Mouse (Mus musculus): ENCODE measurements at regions not wholly inside any gene's neighbourhood (a gene's known extent, or its start where the extent isn't known, plus 50 kb on each side); places are given as distances from the start of the nearest gene placed in this dataset.

DNA sequence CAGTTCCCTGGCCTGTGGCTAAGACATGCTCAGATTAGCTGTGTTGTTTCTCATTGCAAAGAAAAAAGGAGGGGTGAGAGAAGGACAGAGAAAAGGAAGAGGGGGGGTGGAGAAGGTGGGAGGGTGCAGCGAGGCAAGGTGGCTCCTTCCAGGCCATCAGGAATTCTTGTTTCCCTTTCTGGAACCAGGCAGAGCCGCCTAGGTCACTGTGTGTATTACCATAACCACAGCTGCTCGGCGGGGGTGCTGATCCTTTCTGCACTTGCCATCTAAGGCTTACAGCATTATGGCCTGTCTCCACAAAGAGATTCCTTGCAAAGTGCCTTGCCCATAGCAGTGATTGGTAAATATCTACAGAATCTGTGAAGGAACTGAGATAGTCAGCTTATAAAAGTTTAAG, 493.1 kb upstream of the Cdh4 start:
- no peak for DNase-seq

DNA sequence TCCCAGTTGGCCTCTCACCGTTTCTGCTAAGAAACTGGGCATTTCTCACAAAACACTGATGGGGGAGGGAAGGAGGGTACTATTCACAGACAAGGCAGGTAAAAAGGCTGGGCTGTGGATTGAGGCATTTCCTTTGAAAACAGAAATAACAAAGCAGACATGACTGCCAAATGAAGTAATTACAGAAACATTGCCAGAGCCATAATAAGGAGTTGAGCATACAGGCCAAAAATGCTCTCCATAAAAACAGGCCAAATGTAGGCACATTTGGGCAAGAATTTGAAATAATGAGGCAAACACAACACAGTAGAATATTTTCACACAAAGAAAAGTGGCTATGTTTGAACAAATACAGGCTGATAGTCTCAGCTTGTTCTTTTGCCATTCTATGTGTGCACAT, 491.9 kb upstream of the Cdh4 start:
- no peak for DNase-seq

DNA sequence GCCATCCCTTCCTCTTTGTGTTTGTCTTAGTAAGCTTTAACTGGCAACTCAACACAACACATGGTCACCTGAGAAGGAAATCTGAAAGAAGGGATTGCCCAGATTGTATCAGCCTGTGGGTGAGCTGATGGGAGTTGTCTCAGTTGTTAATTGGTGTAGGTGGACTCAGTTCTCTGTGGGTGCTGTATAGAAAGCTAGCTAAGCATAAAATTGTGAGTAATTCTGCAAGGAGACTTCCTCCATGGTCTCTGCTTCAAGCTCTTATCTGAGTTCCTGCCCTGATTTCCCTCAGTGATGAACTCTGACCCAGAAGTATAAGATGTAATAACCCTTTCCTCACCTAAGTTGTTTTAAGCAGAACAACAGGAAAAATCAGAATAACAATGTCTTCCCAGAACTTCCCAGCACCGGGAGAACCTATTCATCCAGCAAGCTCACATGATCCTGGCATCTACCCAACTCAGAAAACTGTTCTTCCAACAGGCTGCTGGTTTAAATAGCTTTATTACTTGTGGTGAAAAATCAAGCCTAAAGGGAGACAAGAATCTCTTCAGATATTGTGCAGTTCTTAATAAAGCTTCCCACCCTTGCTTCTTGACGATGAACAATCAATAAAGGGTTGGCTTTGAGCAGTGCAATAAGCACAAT, 487.7 kb upstream of the Cdh4 start:
- DNase-seq = no peak

GRCm38 (mm10) chr2:178958829-178959228, 483.4 kb upstream of the Cdh4 start:
- no peak for DNase-seq

DNA sequence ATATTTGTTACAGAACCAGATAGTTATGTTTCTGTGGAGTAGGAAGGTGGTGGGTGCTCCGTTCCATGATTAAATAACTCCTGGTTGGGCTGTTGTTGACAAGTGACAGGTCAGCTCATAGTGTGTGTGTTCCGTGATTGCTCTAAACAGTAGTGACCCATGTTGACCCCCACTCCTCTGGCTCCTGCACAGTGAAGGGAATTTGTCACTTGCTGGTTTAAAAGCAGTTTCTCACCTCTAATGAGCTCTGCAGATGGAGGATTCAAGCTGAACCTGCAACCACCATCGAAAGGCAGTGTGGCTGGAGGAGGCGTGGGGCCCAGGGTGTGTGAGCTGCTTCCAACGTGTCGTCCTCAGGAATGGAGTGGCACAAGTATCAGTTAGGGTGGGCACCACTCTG, 482.6 kb upstream of the Cdh4 start:
- DNase-seq = no peak

DNA sequence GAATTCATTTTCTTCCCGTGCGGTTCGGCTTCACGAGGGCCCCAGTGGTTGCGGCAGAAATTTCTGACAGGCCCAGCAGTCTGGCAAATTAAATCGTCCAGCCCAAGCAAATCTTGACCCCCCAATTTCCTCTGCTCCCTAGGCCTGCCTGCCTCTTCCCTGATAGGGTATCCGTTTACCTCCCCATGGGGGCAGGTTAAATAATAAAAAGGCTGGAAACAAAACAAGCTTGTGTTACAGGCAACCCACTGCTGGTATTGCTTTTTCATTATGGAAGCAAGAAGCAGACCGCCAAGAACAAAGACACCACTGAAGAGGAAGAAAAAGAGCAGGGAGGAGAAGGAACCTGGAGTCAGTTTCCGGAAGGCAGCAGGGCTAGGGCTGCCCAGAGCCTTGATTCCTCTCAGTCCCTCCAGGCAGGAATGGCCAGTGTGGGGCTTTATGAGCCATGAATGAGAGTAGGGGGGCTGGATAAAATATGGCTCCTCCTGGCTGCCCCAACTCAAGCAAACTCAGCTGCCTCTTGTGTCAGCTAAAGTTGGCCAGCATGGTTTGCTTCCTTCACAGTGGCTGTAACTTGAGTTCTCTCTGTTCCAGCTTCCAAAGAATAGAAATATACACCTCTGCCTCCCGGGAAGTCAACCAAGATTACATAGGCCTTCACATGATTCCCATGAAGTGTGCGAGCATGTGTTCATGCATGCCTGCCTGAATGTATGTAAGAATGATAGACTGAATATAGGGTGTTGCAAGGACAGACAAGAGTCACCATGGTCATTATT, 474.5 kb upstream of the Cdh4 start:
- DNase-seq = no peak

GRCm38 (mm10) chr2:178969732-178970131, 472.5 kb upstream of the Cdh4 start:
- DNase-seq = no peak

GRCm38 (mm10) chr2:178975366-178975765, 466.9 kb upstream of the Cdh4 start:
- no peak for DNase-seq

DNA sequence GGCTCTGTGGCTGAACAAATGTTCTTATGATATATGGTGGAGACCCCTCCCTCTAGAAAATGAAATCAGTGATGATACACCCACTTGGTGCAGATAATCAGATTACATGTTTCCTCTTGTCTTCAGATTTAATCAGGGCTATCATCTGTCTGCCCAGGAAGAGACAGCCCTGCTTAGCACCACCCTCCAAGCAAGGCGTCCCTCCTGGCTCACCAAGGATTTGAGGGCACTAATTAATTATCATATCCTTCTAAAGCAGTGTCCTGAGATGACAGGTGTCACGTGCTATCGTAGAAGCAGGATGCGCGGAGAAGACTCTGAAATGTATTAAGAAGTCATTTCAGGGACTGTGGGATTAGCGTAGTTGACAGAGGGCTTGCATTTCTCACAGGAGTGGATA, 466.2 kb upstream of the Cdh4 start:
- DNase-seq = no peak

- DNase-seq = no peak
These were observed 465.7 kb upstream of the Cdh4 start for GRCm38 (mm10) chr2:178976495-178976894.

GRCm38 (mm10) chr2:178979451-178979850, 462.8 kb upstream of the Cdh4 start:
- no peak for DNase-seq

- no peak for DNase-seq
These were observed 460.3 kb upstream of the Cdh4 start for GRCm38 (mm10) chr2:178981736-178982502.

DNA sequence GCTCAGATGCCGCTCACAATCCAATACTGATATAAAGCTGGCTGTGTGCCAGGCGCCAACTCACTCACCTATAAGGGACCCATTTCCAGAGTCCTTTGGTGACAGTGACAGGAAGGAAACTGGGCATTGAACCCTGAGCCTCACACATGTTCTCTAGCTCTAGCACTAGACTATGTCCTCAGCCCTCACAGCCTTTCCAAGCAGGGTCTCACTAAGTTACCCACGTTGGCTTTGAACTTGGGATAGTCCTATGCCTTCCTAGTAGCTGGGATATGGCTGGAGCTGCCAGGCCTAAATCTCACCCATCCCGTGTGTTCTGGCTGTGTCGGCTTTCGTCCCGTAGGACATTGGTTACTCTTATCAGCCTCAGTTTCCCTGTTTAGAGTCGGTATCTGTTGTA, 458.4 kb upstream of the Cdh4 start:
- no peak for DNase-seq

DNA sequence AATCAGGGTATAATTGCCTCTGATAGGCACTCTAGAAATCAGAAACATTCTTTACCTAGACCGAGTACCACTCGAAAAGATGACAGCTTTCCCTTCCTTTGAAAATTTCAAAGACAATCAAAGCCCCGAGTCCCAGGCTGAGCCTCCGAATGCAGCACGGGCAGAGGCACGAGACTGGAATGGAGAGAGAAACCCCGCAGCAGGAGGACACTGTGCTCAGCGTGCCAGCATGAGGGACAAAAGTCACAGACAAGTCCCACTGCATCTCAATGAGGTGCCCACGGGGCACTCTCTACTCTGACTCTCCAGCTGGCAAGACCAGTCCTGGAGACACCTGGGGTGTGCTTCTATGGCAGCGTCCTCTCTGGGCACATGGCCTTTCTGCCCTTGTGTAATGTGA, 454.3 kb upstream of the Cdh4 start:
- no peak for DNase-seq

- DNase-seq = no peak
These were observed 452.9 kb upstream of the Cdh4 start for GRCm38 (mm10) chr2:178989291-178989690.

DNA sequence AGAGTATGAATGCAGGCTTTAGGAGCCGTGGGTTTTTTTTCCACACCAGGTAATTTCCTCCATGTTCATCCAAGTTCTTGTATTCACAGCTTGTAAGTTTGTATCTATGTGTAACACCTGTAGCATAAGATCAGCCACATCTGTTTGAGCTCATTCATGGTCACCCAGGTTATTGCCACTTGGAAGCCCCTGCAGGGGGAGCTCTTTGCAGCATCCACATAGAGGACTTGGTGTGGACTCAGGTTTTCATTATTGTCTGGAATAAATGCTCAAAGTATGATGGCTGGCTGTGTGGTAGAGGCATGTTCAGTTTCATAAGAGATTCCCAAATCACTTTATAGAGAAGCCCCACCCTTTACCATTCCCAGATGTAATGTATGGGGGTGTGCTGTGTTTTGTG, 452.4 kb upstream of the Cdh4 start:
- DNase-seq = no peak

DNA sequence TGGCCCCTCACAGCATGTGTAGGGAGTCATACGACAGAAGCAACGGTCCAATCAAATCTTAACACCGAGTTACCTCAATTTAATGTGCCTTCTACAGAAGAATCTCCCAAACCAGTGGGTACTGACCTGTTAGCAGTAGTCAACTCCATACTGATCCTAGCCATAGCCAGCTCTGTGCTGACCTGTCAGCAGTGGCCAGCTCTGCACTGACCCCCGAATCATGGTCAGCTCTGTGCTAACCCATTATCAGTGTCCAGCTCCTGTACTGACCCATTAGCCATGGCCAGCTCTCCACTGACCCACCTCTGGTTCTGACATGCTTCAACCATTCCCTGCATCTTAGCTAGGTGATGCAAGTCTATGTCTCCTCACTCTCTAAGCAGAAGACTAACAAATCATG, 451.3 kb upstream of the Cdh4 start:
- DNase-seq = no peak

DNA sequence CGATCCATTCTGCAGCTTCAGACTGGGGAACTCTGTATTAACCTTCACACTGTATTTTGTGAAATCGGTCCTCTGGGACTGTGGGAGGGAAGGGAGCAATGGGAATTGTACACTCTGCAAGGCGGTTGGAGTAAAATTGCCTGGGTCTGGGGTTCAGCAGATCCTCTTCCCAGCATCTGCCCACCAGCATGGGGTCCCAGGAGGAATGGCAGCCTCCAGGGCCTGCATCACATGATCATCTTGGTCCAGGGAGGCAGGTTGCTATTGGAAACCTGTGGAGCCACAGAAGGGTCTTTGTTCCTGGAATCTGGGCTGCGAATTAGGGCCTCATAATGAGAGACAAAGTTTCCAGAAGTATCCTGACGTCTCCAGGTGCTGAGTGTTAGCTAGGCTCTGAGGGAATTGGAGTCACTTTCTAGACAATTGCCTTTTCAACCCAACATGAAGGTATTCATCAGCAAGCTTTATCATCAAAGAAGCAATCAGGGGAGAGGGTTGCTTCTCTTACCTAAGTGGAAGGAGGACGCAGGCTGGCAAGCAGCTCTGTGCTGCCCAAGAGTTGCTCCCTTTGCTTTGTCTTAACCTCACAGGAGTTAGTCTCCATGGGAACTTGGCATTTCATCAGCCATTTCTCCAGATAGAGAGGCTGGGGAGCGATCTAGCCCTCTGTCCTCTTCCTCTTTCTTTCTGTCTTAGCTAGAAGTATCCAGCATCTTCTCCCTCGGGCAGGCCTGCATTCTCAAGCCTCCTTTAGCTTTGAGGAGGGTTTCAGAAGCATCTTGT, 449.7 kb upstream of the Cdh4 start:
- no peak for DNase-seq

GRCm38 (mm10) chr2:178997921-178998320, 444.3 kb upstream of the Cdh4 start:
- DNase-seq = no peak

- no peak for DNase-seq
These were observed 441.7 kb upstream of the Cdh4 start for GRCm38 (mm10) chr2:179000448-179001081.

DNA sequence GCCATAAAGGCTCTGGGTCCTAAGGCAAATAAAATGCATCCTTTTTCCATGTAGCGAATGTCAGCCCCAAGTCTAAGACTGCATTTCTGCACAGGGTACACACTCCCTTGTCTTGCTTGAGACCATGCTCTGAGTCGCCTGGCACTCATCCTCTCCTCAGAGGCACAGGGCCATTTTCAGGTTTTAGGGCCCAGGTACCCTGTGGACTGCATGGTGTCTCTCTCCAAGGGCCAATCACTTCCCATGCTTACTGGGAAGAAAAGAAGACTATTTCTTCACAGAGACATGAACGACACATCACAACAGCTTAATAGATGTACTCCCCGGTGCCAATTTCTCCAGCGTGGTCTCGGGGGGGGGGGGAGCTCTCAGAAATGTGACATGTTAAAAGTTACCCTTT, 434.5 kb upstream of the Cdh4 start:
- no peak for DNase-seq

DNA sequence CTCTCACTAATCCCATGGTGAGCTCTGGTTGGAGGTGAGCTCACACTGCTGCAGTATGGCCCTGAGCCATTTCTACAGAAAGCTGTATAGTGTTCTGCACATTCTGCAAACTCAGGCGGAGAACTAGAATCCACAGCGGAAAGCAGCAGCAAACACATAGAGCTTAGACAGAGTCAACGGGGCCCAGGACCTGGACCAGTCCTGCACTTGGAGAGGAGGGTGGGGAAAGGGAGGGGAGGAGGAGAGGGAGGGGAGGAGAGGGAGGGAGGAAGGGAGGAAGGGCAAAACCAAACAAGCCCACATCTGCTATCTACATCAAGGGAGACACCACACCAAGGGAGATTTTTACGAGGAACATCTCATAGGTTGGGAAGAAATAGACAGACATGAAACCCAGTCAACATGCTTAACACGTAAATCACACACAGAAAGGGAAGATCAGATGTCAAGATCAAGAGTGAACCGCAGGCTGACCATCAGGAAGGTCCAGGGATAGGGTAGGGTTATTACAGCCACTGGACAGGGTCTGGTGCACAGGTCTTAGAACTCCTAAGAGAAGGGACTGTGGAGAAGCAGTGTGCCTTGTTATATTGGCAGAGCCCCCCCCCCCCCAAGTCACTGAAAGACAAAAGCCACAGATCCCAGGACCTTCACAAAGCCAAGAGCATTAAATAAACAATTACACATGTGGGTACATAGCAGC, 428.2 kb upstream of the Cdh4 start:
- no peak for DNase-seq
